Mouse (Mus musculus): ENCODE results near the gene Znrf4.

- TF ChIP-seq CTCF (IDR thresholded peaks at IDR 0.05; ENCODE audit: low read depth) (no peak), EP300 (IDR thresholded peaks at IDR 0.05; ENCODE audit: low read depth) (no peak)
Observed at GRCm38 (mm10) chr17:56463500-56463899, 48.7 kb downstream of the Znrf4 start.

All from liver, embryonic 14.5 days (tissue).